ENCODE assay signal across 8 mouse cellular contexts in the genomic region with DNA sequence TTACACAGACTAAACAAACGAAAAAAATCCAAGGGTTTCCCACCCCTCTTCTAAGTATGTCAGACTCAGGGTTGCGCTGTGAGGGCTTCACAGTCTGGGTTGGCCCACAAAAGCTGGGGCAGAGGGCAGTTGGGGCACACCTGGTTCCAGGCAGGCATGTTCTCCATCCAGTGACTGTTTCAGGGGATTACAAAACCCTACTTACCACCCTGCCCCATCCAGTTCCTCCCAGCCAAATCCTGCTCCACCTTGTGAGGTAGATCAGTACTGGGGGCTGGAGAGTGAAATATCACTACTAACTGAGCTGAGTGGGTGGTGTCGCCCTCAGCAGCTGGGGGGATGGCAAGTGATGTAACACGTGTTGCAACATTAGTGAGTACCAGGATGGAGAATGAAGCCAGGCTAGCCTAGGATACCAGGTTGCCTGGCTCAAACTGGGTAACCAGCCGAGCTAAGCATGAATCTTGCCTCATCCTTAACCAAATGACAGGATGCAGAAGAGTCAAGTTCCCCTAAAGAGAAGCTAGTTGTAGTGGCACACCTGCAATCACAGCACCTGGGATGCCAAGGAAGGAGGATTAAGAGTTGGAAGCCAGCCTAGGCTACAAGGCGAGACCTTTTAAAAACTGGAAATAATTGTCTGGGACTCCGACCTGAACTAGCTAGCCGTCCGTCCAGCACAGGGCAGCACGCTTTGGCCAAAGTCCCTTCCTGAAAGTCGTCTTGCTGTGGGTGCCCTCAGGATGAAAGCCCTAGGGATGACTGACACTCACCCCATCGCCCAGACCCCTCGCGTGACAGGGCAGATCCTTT. TPM values are rescaled to one million over a fixed set of nuclear protein-coding genes. Genes with fewer than 3 reads are reported as not detected.
A peak's percentile ranks its signal among the peaks of the same experiment; 100 is the strongest.
DNase-seq lines count a peak whose midpoint lies in the region; ATAC-seq and TF ChIP-seq lines count a peak whose summit lies in the region.

No protein-coding gene starts in this region.

- H3K9me3 ChIP-seq in embryonic facial prominence, embryonic 11.5 days (replicated peaks; ENCODE audit: control insufficient read depth, low read length): no peaks in the 10 kb centered on the region
- H3K9me3 ChIP-seq in hindbrain, embryonic 14.5 days (ENCODE audit: control insufficient read depth, low read length): no peaks in the 10 kb centered on the region
- H3K9me3 ChIP-seq in limb, embryonic 14.5 days (ENCODE audit: control insufficient read depth, low read length): no peaks in the 10 kb centered on the region

- no peaks in the 10 kb centered on the region; the same call in 1 of the 2 replicates for H3K4me1 ChIP-seq in lung, adult 2 months (ENCODE audit: control insufficient read depth, insufficient read depth, low read length)
- H3K4me1 ChIP-seq in embryonic facial prominence, embryonic 11.5 days (ENCODE audit: control insufficient read depth, insufficient read depth, low read length): no peaks in the 10 kb centered on the region
- 0 out of 2 replicates have a peak, but pooled peaks cover 4% of the 10 kb centered on the region for H3K4me1 ChIP-seq in hindbrain, embryonic 14.5 days (replicated peaks; ENCODE audit: control insufficient read depth, insufficient read depth, low read length)
- no peaks in the 10 kb centered on the region for H3K4me1 ChIP-seq in limb, embryonic 14.5 days (ENCODE audit: control insufficient read depth, insufficient read depth, low read length)

- DNase-seq in lung, adult 2 months: peak; percentile 25
- no peak for DNase-seq in lung, postnatal 25 days (ENCODE audit: low spot score)
- DNase-seq in embryonic facial prominence, embryonic 11.5 days (ENCODE audit: low spot score): no peak
- DNase-seq in hindbrain, embryonic 14.5 days (ENCODE audit: low spot score): no peak
- no peak for DNase-seq in limb, embryonic 14.5 days (ENCODE audit: low spot score)
- DNase-seq in ovary, postnatal 14 days (ENCODE audit: low spot score): no peak

- H3K4me2 ChIP-seq in embryonic facial prominence, embryonic 11.5 days (ENCODE audit: low read depth, low read length): peak overlapping the region; percentile 86
- peak overlapping the region; percentile 79 for H3K4me2 ChIP-seq in hindbrain, embryonic 14.5 days (replicated peaks)
- peak overlapping the region; percentile 92 for H3K4me2 ChIP-seq in limb, embryonic 14.5 days (replicated peaks; ENCODE audit: low read depth, low read length, severe bottlenecking)
- H3K4me2 ChIP-seq in myocyte (ENCODE audit: low read depth): peak overlapping the region; percentile 89

- H3K4me3 ChIP-seq in lung, adult 2 months (replicated peaks; ENCODE audit: extremely low read depth, low read depth, low read length): peak overlapping the region; percentile 63
- H3K4me3 ChIP-seq in embryonic facial prominence, embryonic 11.5 days (ENCODE audit: low read depth, low read length): peak overlapping the region; percentile 59
- H3K4me3 ChIP-seq in hindbrain, embryonic 14.5 days (replicated peaks; ENCODE audit: low read length): peak overlapping the region; percentile 68
- H3K4me3 ChIP-seq in limb, embryonic 14.5 days (replicated peaks; ENCODE audit: low read length): peak overlapping the region; percentile 60
- H3K4me3 ChIP-seq in myocyte: peak overlapping the region; percentile 25

- H3K9ac ChIP-seq in embryonic facial prominence, embryonic 11.5 days (replicated peaks; ENCODE audit: low read length): peak overlapping the region; percentile 81
- H3K9ac ChIP-seq in hindbrain, embryonic 14.5 days: peak overlapping the region; percentile 76
- peak overlapping the region; percentile 71 for H3K9ac ChIP-seq in limb, embryonic 14.5 days (ENCODE audit: low read depth, low read length, severe bottlenecking)

- 0 out of 2 replicates have a peak overlapping the region, but pooled peaks have one; percentile 22 for H3K27ac ChIP-seq in embryonic facial prominence, embryonic 11.5 days (replicated peaks; ENCODE audit: low read depth, low read length)
- no peak overlapping the region; the same call in 1 of the 2 replicates for H3K27ac ChIP-seq in hindbrain, embryonic 14.5 days
- no peak overlapping the region for H3K27ac ChIP-seq in limb, embryonic 14.5 days (replicated peaks; ENCODE audit: low read depth, low read length)

- no peaks in the 10 kb centered on the region for H3K27me3 ChIP-seq in embryonic facial prominence, embryonic 11.5 days (ENCODE audit: control insufficient read depth, insufficient read depth, low read length)
- 0 out of 2 replicates have a peak, but pooled peaks cover 8% of the 10 kb centered on the region for H3K27me3 ChIP-seq in hindbrain, embryonic 14.5 days (ENCODE audit: control insufficient read depth, insufficient read depth, low read length)
- H3K27me3 ChIP-seq in limb, embryonic 14.5 days (ENCODE audit: control insufficient read depth, insufficient read depth, low read length): no peaks in the 10 kb centered on the region
- no peaks in the 10 kb centered on the region for H3K27me3 ChIP-seq in myocyte (ENCODE audit: control insufficient read depth, insufficient read depth, insufficient read length)

- no peaks in the 10 kb centered on the region for H3K36me3 ChIP-seq in embryonic facial prominence, embryonic 11.5 days (replicated peaks; ENCODE audit: control insufficient read depth, insufficient read depth, low read depth, low read length)
- no peaks in the 10 kb centered on the region for H3K36me3 ChIP-seq in hindbrain, embryonic 14.5 days (replicated peaks; ENCODE audit: control insufficient read depth, insufficient read depth)
- H3K36me3 ChIP-seq in limb, embryonic 14.5 days (ENCODE audit: control insufficient read depth, insufficient read depth, low read length): no peaks in the 10 kb centered on the region
- H3K36me3 ChIP-seq in myocyte (ENCODE audit: control insufficient read depth, insufficient read depth): no peaks in the 10 kb centered on the region

- 26% methylated on average over 14 of the region's 14 CpGs for WGBS in lung, adult 2 months
- WGBS in embryonic facial prominence, embryonic 11.5 days: 22% methylated on average over 14 of the region's 14 CpGs
- WGBS in hindbrain, embryonic 14.5 days: 20% methylated on average over 14 of the region's 14 CpGs
- WGBS in limb, embryonic 14.5 days: 22% methylated on average over 14 of the region's 14 CpGs

- TF ChIP-seq CTCF in lung, adult 2 months (IDR thresholded peaks at IDR 0.05; ENCODE audit: insufficient read depth, low read length): no peak

- no peak for TF ChIP-seq POLR2A in lung, adult 2 months (IDR thresholded peaks at IDR 0.05; ENCODE audit: borderline replicate concordance, extremely low read depth, low read depth, low read length)
- TF ChIP-seq POLR2A in limb, embryonic 14.5 days (IDR thresholded peaks at IDR 0.05; ENCODE audit: borderline replicate concordance, extremely low read depth, insufficient read depth, insufficient read length): no peak
- TF ChIP-seq POLR2A in myocyte (IDR thresholded peaks at IDR 0.05; ENCODE audit: insufficient read length, low read depth): no peak

- ATAC-seq in embryonic facial prominence, embryonic 11.5 days (replicated peaks; ENCODE audit: insufficient number of reproducible peaks, low FRiP score, low TSS enrichment, low read depth): no peak
- ATAC-seq in hindbrain, embryonic 14.5 days (ENCODE audit: low FRiP score): no peak
- no peak for ATAC-seq in limb, embryonic 14.5 days (ENCODE audit: low FRiP score, low read depth)
- no peak for ATAC-seq in inflammation-experienced regulatory T-cells, adult 6 months

- H3ac ChIP-seq in myocyte (ENCODE audit: control insufficient read depth, insufficient read length): peak overlapping the region; percentile 42

- no peaks in the 10 kb centered on the region for H3K79me2 ChIP-seq in myocyte (ENCODE audit: control insufficient read depth, insufficient read depth)

TF ChIP-seq in myocyte, 11 proteins besides CTCF, POLR2A, EP300 and RAD21:
- no peak for TF ChIP-seq USF1 (IDR thresholded peaks at IDR 0.05; ENCODE audit: low read depth)

RNA-seq across cellular contexts. Expression of a gene that starts 0.7 kb away (rescaled TPM):
- polyA plus RNA-seq in lung, adult 2 months (2012; rRNA removed): 93.7 and 100 TPM in 2 replicates
- 9.4 and 12.1 TPM in 2 replicates for polyA plus RNA-seq in embryonic facial prominence, embryonic 11.5 days (2014; fragmentation: Nextera tagmentation; extraction: Ambion mirVana)
- 17.3 and 18.4 TPM in 2 replicates for polyA plus RNA-seq in hindbrain, embryonic 14.5 days (2014; fragmentation: Nextera tagmentation; extraction: Ambion mirVana)
- polyA plus RNA-seq in limb, embryonic 14.5 days (2012; rRNA removed): 23.0 and 23.5 TPM in 2 replicates
- polyA plus RNA-seq in limb, embryonic 14.5 days (2014; fragmentation: Nextera tagmentation; extraction: Ambion mirVana): 34.8 and 42.3 TPM in 2 replicates
- 6.9 TPM for polyA plus RNA-seq in myocyte (2012; fragmentation: generic; extraction: Trizol)
- 1 to 10 TPM in 1 of 3 experiments, under 1 TPM in 2; 0.54 to 1.8 (median 0.91) TPM for polyA plus RNA-seq in inflammation-experienced regulatory T-cells, adult 6 months (2017; shearing (Covaris generic))

RNA-seq across cellular contexts. Expression of a gene that starts 40.9 kb away (rescaled TPM):
- polyA plus RNA-seq in lung, adult 2 months (2012; rRNA removed): 35.4 and 79.1 TPM in 2 replicates
- 11.1 and 15.5 TPM in 2 replicates for polyA plus RNA-seq in embryonic facial prominence, embryonic 11.5 days (2014; fragmentation: Nextera tagmentation; extraction: Ambion mirVana)
- polyA plus RNA-seq in hindbrain, embryonic 14.5 days (2014; fragmentation: Nextera tagmentation; extraction: Ambion mirVana): 16.1 and 18.0 TPM in 2 replicates
- polyA plus RNA-seq in limb, embryonic 14.5 days (2012; rRNA removed): 9.1 and 9.8 TPM in 2 replicates
- polyA plus RNA-seq in limb, embryonic 14.5 days (2014; fragmentation: Nextera tagmentation; extraction: Ambion mirVana): 16.2 and 19.4 TPM in 2 replicates
- polyA plus RNA-seq in myocyte (2012; fragmentation: generic; extraction: Trizol): 9.0 TPM
- 1 to 10 TPM; 5.7 to 9.7 (median 7.0) TPM for polyA plus RNA-seq in inflammation-experienced regulatory T-cells, adult 6 months (2017; shearing (Covaris generic))

RNA-seq across cellular contexts. Expression of a gene that starts 56.6 kb away (rescaled TPM):
- 1.1 and 3.1 TPM in 2 replicates for polyA plus RNA-seq in lung, adult 2 months (2012; rRNA removed)
- polyA plus RNA-seq in embryonic facial prominence, embryonic 11.5 days (2014; fragmentation: Nextera tagmentation; extraction: Ambion mirVana): 12.5 and 14.7 TPM in 2 replicates
- 1.3 and 2.5 TPM in 2 replicates for polyA plus RNA-seq in hindbrain, embryonic 14.5 days (2014; fragmentation: Nextera tagmentation; extraction: Ambion mirVana)
- polyA plus RNA-seq in limb, embryonic 14.5 days (2012; rRNA removed): 2.2 and 3.6 TPM in 2 replicates
- 4.5 and 5.1 TPM in 2 replicates for polyA plus RNA-seq in limb, embryonic 14.5 days (2014; fragmentation: Nextera tagmentation; extraction: Ambion mirVana)
- 1.9 TPM for polyA plus RNA-seq in myocyte (2012; fragmentation: generic; extraction: Trizol)
- polyA plus RNA-seq in inflammation-experienced regulatory T-cells, adult 6 months (2017; shearing (Covaris generic)): not detected
